Comparison of ENCODE assay signal across 27 mouse cellular contexts in genomic region chr11:56012396-56012795, GRCm38 (mm10). TPM values are rescaled to one million over a fixed set of nuclear protein-coding genes. Genes with fewer than 3 reads are reported as not detected.
"Had no signal": no experiment of that assay in that cellular context is flagged by ENCODE, and none has a peak within 500 bp of the region (broad histone marks: within the 10 kb centered on the region; RNA-seq: fewer than 3 reads in every experiment).

No protein-coding gene starts in this region.

- DNase-seq: gastrocnemius, postnatal 14 days; gastrocnemius, postnatal 36 days; heart, adult 18-20 months; heart, postnatal 10 days; heart, postnatal 36 days; kidney, adult 11 months; kidney, adult 2 months; kidney, adult 9 months; kidney, postnatal 14 days; kidney, postnatal 36 days; layer of hippocampus, adult 9-11 months; layer of hippocampus, postnatal 36 days; left cerebral cortex, postnatal 4 days had no signal

- H3K4me3 ChIP-seq: heart, embryonic 10.5 days; heart, embryonic 12.5 days; hindbrain, embryonic 13.5 days; hindbrain, embryonic 15.5 days; kidney, embryonic 15.5 days; limb, embryonic 13.5 days; limb, embryonic 15.5 days had no signal

- H3K4me1 ChIP-seq: heart, embryonic 10.5 days; heart, embryonic 12.5 days; hindbrain, embryonic 13.5 days; kidney, embryonic 15.5 days; limb, embryonic 13.5 days; limb, embryonic 15.5 days had no signal

- ATAC-seq: hindbrain, postnatal 0 days; intestine, embryonic 16.5 days had no signal

- H3K27ac ChIP-seq: heart, embryonic 10.5 days; hindbrain, embryonic 13.5 days; hindbrain, embryonic 15.5 days; hindbrain, postnatal 0 days; kidney, embryonic 15.5 days; kidney, postnatal 0 days; limb, embryonic 13.5 days; limb, embryonic 15.5 days had no signal

- H3K9ac ChIP-seq: heart, embryonic 12.5 days; hindbrain, embryonic 13.5 days; hindbrain, embryonic 15.5 days; kidney, embryonic 15.5 days; limb, embryonic 13.5 days; limb, embryonic 15.5 days had no signal

- H3K9me3 ChIP-seq: heart, embryonic 10.5 days; heart, embryonic 12.5 days; hindbrain, embryonic 13.5 days; hindbrain, embryonic 15.5 days; kidney, embryonic 15.5 days; limb, embryonic 13.5 days; limb, embryonic 15.5 days had no signal

- H3K36me3 ChIP-seq: heart, embryonic 10.5 days; heart, embryonic 12.5 days; hindbrain, embryonic 13.5 days; hindbrain, embryonic 15.5 days; kidney, embryonic 15.5 days; limb, embryonic 13.5 days; limb, embryonic 15.5 days had no signal

- H3K27me3 ChIP-seq: hindbrain, embryonic 13.5 days; hindbrain, embryonic 15.5 days; kidney, embryonic 15.5 days; limb, embryonic 13.5 days; limb, embryonic 15.5 days had no signal

- H3K4me2 ChIP-seq: heart, embryonic 12.5 days; hindbrain, embryonic 13.5 days; hindbrain, embryonic 15.5 days; kidney, embryonic 15.5 days; limb, embryonic 13.5 days; limb, embryonic 15.5 days had no signal

RNA-seq across cellular contexts. Expression of gene Nmur2, which starts 28.4 kb away (rescaled TPM):
- polyA plus RNA-seq: heart, embryonic 12.5 days; heart, embryonic 14.5 days; heart, embryonic 16.5 days; kidney, adult 2 months; kidney, postnatal 0 days; limb, embryonic 11.5 days; limb, embryonic 15.5 days; liver, adult 2 months had no signal
